Mouse (Mus musculus) hematopoietic stem cell, adult 5-6 weeks (primary cell): ENCODE results near the gene Ly6g6d. TPM values are rescaled to one million over a fixed set of nuclear protein-coding genes. Genes with fewer than 3 reads are reported as not detected.

Source experiments
- ATAC-seq, 2 experiments: fragments of 125-278 bp in 1 of 2; replicated peaks in 1 of 2; 2 replicates each; pipeline ENCODE4 v1.8.0; 2016 to 2017; ENCODE audit warnings: inconsistent platforms in 2 of 2, mild to moderate bottlenecking in 2 of 2, moderate number of reproducible peaks in 2 of 2, low read depth in 1 of 2, moderate TSS enrichment in 1 of 2; ENCODE audit not compliant: low FRiP score in 2 of 2, poor library complexity in 2 of 2, severe bottlenecking in 2 of 2, insufficient read depth in 1 of 2, low TSS enrichment in 1 of 2
- total RNA-seq: library from RNA; stranded (forward); fragments of 172-1452, 232-1000 nt; gene quantifications from 2 replicates; pipeline ENCODE4 v1.2.3, GENCODE M21; 2017

The Ly6g6d gene
- total RNA-seq, 1 experiment from 2014 or later, result not detected

DNA sequence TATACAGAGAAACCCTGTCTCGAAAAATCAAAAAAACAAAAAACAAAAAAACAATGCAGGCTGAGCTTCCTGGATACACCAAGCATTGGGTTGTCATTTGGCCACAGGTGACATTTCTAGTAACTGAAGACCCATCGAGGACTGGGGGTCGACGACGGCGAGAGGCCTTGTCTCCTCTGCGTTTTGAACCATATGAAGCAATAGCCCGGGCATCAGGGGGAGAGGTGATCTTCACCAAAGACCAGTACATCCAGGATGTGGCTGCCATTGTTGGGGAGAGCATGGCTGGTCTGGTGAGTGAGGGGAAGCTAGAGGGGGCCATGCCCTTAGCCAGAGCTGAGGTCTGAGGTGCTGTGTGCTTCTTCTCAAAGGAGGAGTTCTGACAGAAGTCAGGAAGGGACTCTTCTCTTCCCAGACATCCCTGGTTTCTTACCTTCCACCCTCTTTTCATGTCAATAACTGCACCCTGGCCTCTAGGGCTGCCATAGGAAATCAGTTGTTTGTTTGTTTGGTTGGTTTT is 55.3 kb downstream of the Ly6g6d start:
- no peak for ATAC-seq

DNA sequence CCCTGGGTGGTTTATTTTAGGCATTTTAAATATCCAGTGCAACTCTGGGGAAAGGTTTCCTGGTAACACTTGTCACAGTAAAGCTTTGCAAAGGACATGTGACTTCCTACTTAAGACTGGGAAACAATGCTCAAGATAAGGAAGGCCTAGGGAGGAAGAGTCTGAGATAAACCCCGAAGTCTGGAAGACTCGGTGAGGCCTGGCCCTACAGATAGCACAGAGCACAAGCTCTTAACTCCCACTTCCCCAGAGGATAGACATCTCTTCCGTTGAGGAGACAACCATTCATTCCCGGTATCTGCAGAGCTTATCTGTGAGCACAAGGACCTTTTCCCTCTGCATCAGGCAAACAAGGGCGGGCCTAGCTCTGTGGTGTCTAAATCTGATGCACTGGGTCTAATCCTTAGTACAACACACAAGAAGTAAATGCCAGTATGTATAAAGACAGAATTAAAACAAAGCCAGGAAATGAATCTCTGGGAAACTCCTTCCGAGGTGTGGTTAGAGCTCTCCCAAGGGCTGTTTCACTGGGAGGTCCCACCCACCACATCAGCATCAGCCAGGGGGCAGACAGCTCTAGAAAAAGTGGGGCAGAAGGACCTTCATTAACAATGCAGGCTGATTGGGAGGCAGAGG is 55.9 kb downstream of the Ly6g6d start:
- no peak; a peak in 1 of 4 replicates for ATAC-seq

Other genes with a start within 250 kb of the Ly6g6d start
- 26.7 and 35.4 TPM in 2 replicates for gene Stk19, start 241.1 kb downstream of the Ly6g6d start, total RNA-seq
- 16.4 and 18.6 TPM in 2 replicates for gene Dxo, start 241.0 kb downstream of the Ly6g6d start, total RNA-seq
- 44.0 and 55.5 TPM in 2 replicates for gene Skiv2l, start 227.9 kb downstream of the Ly6g6d start, total RNA-seq
- gene Nelfe, start 227.7 kb downstream of the Ly6g6d start, total RNA-seq, result 40.6 and 41.3 TPM in 2 replicates
- not detected in 2 replicates for gene Cfb, start 215.5 kb downstream of the Ly6g6d start, total RNA-seq
- 11.3 and 15.1 TPM in 2 replicates for gene Zbtb12, start 198.6 kb downstream of the Ly6g6d start, total RNA-seq
- not detected in 2 replicates for gene Gm20547, start 196.0 kb downstream of the Ly6g6d start, total RNA-seq
- 3.3 TPM in 1 of 2 replicates, not detected in the other for gene C2, start 179.8 kb downstream of the Ly6g6d start, total RNA-seq
- gene Ehmt2, start 179.6 kb downstream of the Ly6g6d start, total RNA-seq, result 106 and 109 TPM in 2 replicates
- 0.19 TPM in 1 of 2 replicates, not detected in the other for gene Slc44a4, start 163.6 kb downstream of the Ly6g6d start, total RNA-seq
- gene Neu1, start 146.8 kb downstream of the Ly6g6d start, total RNA-seq, result 6.9 and 12.1 TPM in 2 replicates
- 18.4 and 24.7 TPM in 2 replicates for gene Hspa1b, start 118.8 kb downstream of the Ly6g6d start, total RNA-seq
- 1.1 TPM in 1 of 2 replicates, not detected in the other for gene Gm20481, start 108.2 kb downstream of the Ly6g6d start, total RNA-seq
- 16.3 and 22.9 TPM in 2 replicates for gene Hspa1a, start 105.9 kb downstream of the Ly6g6d start, total RNA-seq
- 0.05 TPM in 1 of 2 replicates, not detected in the other for gene Hspa1l, start 105.4 kb downstream of the Ly6g6d start, total RNA-seq
- 28.5 and 39.0 TPM in 2 replicates for gene Lsm2, start 96.2 kb downstream of the Ly6g6d start, total RNA-seq
- gene Vars, start 77.1 kb downstream of the Ly6g6d start, total RNA-seq, result 228 and 415 TPM in 2 replicates
- 0.38 and 0.45 TPM in 2 replicates for gene Vwa7, start 61.5 kb downstream of the Ly6g6d start, total RNA-seq
- 1.7 TPM in 1 of 2 replicates, not detected in the other for gene Sapcd1, start 50.0 kb downstream of the Ly6g6d start, total RNA-seq
- 3.7 and 7.9 TPM in 2 replicates for gene Msh5, start 31.3 kb downstream of the Ly6g6d start, total RNA-seq
- 294 and 299 TPM in 2 replicates for gene Clic1, start 28.1 kb downstream of the Ly6g6d start, total RNA-seq
- gene Ddah2, start 19.0 kb downstream of the Ly6g6d start, total RNA-seq, result 27.4 and 32.3 TPM in 2 replicates
- not detected in 2 replicates for gene Ly6g6c, start 12.7 kb downstream of the Ly6g6d start, total RNA-seq
- gene Mpig6b, start 11.9 kb downstream of the Ly6g6d start, total RNA-seq, result not detected in 2 replicates
- gene Ly6g6e, start 1.2 kb downstream of the Ly6g6d start, total RNA-seq, result not detected in 2 replicates
- gene Ly6g6f, start 7.5 kb upstream of the Ly6g6d start, total RNA-seq, result not detected in 2 replicates
- gene Abhd16a, start 11.2 kb upstream of the Ly6g6d start, total RNA-seq, result 25.9 and 30.0 TPM in 2 replicates
- gene Ly6g5c, start 30.2 kb upstream of the Ly6g6d start, total RNA-seq, result not detected in 2 replicates
- gene Ly6g5b, start 37.4 kb upstream of the Ly6g6d start, total RNA-seq, result 1.6 TPM in 1 of 2 replicates, not detected in the other
- 31.2 and 35.1 TPM in 2 replicates for gene Gpank1, start 43.4 kb upstream of the Ly6g6d start, total RNA-seq
- 250 and 330 TPM in 2 replicates for gene Csnk2b, start 44.0 kb upstream of the Ly6g6d start, total RNA-seq
- 6.1 and 6.3 TPM in 2 replicates for gene D17H6S53E, start 48.3 kb upstream of the Ly6g6d start, total RNA-seq
- gene Apom, start 54.0 kb upstream of the Ly6g6d start, total RNA-seq, result 0.38 TPM in 1 of 2 replicates, not detected in the other
- gene Bag6, start 57.1 kb upstream of the Ly6g6d start, total RNA-seq, result 109 and 121 TPM in 2 replicates
- gene Prrc2a, start 86.8 kb upstream of the Ly6g6d start, total RNA-seq, result 61.3 and 65.9 TPM in 2 replicates
- gene Aif1, start 98.0 kb upstream of the Ly6g6d start, total RNA-seq, result 1.8 TPM in 1 of 2 replicates, not detected in the other
- gene Lst1, start 110.4 kb upstream of the Ly6g6d start, total RNA-seq, result 85.1 and 145 TPM in 2 replicates
- gene Ltb, start 116.4 kb upstream of the Ly6g6d start, total RNA-seq, result 31.4 and 64.0 TPM in 2 replicates
- 22.3 and 44.4 TPM in 2 replicates for gene Tnf, start 123.9 kb upstream of the Ly6g6d start, total RNA-seq
- gene Lta, start 127.3 kb upstream of the Ly6g6d start, total RNA-seq, result not detected in 2 replicates
- 3.1 TPM in 1 of 2 replicates, not detected in the other for gene Gm16181, start 142.8 kb upstream of the Ly6g6d start, total RNA-seq
- 3.8 and 5.2 TPM in 2 replicates for gene Atp6v1g2, start 155.6 kb upstream of the Ly6g6d start, total RNA-seq
- gene Nfkbil1, start 157.7 kb upstream of the Ly6g6d start, total RNA-seq, result 4.3 and 15.9 TPM in 2 replicates
- 207 and 226 TPM in 2 replicates for gene Ddx39b, start 163.7 kb upstream of the Ly6g6d start, total RNA-seq
- gene H2-D1, start 184.7 kb upstream of the Ly6g6d start, total RNA-seq, result 627 and 791 TPM in 2 replicates
- gene H2-Q1, start 242.3 kb upstream of the Ly6g6d start, total RNA-seq, result 0.25 TPM in 1 of 2 replicates, not detected in the other